Mouse (Mus musculus) adrenal gland, postnatal 14 days (tissue): ENCODE results near the gene Pnliprp1. TPM values are rescaled to one million over a fixed set of nuclear protein-coding genes. Genes with fewer than 3 reads are reported as not detected.
A peak's percentile ranks its signal among the peaks of the same experiment; 100 is the strongest.

Experiments
- DNase-seq: peaks from one replicate; pipeline ENCODE4 v3.0.0; 2021; ENCODE audit warnings: mixed read lengths
- total RNA-seq: library from RNA; stranded (reverse); gene quantifications from 2 replicates; pipeline ENCODE4 v1.2.3, GENCODE M21; 2021

Gene Pnliprp1
- total RNA-seq, 1 experiment from 2014 or later = 1.7 TPM

- DNase-seq = no peak
Observed at GRCm38 (mm10) chr19:58776461-58776860, 47.8 kb downstream of the Pnliprp1 start.

GRCm38 (mm10) chr19:58781566-58781965, 52.9 kb downstream of the Pnliprp1 start:
- no peak for DNase-seq

GRCm38 (mm10) chr19:58783938-58784337, 55.3 kb downstream of the Pnliprp1 start:
- peak; percentile 53 for DNase-seq

GRCm38 (mm10) chr19:58789194-58789593, 60.5 kb downstream of the Pnliprp1 start:
- DNase-seq = peak; percentile 47

Other genes with a start within 250 kb of the Pnliprp1 start
- gene Ccdc172, start 216.9 kb upstream of the Pnliprp1 start, total RNA-seq = not detected in 2 replicates
- gene Pnlip, start 76.4 kb upstream of the Pnliprp1 start, total RNA-seq = not detected in 2 replicates
- not detected in 2 replicates for gene Pnliprp2, start 30.8 kb downstream of the Pnliprp1 start, total RNA-seq
- not detected in 2 replicates for gene 1700019N19Rik, start 65.6 kb downstream of the Pnliprp1 start, total RNA-seq
- gene Eno4, start 214.5 kb downstream of the Pnliprp1 start, total RNA-seq = 0.30 and 0.38 TPM in 2 replicates
- gene Hspa12a, start 214.8 kb downstream of the Pnliprp1 start, total RNA-seq = 60.8 and 61.8 TPM in 2 replicates